Mouse (Mus musculus) right cerebral cortex, postnatal 14 days (tissue): ENCODE results near the gene Nbas.

Experiments
- DNase-seq: peaks from one replicate; pipeline ENCODE4 v3.0.0; 2022

Nbas gene

DNA sequence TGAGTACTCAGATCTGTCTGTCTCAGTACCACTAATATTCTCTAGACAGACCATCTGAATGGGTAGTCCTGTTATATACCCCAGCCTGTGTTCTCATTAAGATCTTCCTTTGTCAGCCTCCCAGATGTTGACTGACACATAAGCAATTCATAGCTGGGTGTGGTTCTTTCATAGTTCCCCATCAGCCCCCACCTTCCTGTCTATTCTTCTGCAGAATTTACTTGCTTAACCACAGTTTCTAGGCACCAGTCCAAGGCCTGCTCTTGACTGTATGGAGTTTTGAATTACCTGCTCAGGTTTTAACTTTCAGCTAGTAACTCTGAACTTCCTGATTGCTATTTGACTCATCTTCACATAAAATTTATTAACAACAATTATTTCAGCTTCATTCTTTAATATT lies 141.3 kb downstream of the Nbas start:
- no peak for DNase-seq

- DNase-seq: no peak
Observed at GRCm38 (mm10) chr12:13418651-13419050, 149.7 kb downstream of the Nbas start.

- no peak for DNase-seq
Observed at GRCm38 (mm10) chr12:13430219-13430618, 161.3 kb downstream of the Nbas start.

DNA sequence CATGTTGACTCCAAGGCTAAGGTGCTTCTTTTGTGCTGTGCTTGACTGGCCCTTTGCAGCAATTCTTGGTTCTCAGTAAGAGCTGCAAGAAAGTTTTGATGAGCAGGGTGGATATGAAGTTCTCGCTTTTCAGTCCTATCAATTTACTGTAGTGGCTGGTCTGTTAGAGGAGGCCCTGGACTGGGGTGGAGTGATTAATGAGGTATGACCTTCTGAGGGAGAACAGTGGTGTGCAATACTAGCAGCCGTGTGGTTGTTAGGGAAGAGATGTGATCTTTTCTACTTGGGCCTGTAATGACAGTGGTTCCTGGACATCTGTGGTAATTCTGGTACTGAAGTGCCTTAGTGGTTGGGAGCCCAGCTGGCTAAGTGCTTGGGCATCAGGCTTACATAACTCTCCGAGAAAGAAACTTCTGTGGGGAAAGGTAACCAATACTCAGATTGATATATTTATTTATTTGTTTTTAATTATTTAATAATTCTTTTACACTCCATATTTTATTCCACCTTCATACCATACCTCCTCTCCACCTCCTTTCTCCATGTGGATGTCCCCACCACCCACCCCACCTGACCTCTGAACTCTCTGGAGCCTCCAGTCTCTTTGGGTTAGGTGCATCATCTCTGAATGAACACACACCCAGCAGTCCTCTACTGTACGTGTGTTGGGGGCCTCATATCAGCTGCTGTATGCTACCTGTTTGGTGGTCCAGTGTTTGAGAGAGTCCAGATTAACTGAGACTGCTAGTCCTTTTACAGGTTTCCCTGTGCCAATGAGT lies 175.9 kb downstream of the Nbas start:
- DNase-seq: no peak

GRCm38 (mm10) chr12:13445486-13446065 lies 176.6 kb downstream of the Nbas start:
- DNase-seq: no peak

DNA sequence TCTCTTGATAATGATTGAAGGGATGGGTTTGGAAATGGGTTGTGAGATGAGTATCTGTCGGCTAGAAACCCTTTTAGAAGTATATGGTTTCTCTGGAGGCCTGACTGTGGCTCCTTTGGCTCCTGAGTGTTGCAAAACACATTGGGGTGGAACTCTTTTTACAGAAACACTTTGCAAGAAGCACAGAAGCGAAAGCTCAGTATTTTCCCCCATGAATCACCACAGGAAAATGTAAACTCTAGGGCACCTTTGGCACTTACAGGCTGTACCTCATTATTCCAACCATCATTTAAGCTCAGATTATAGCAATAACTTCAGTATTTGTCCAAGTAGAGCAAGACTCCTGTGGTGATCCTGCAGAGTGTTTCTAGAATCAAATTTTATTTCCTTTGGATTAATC lies 180.0 kb downstream of the Nbas start:
- DNase-seq: no peak

GRCm38 (mm10) chr12:13452050-13452449 lies 183.1 kb downstream of the Nbas start:
- DNase-seq: no peak

GRCm38 (mm10) chr12:13460223-13460853 lies 191.4 kb downstream of the Nbas start:
- no peak for DNase-seq

DNA sequence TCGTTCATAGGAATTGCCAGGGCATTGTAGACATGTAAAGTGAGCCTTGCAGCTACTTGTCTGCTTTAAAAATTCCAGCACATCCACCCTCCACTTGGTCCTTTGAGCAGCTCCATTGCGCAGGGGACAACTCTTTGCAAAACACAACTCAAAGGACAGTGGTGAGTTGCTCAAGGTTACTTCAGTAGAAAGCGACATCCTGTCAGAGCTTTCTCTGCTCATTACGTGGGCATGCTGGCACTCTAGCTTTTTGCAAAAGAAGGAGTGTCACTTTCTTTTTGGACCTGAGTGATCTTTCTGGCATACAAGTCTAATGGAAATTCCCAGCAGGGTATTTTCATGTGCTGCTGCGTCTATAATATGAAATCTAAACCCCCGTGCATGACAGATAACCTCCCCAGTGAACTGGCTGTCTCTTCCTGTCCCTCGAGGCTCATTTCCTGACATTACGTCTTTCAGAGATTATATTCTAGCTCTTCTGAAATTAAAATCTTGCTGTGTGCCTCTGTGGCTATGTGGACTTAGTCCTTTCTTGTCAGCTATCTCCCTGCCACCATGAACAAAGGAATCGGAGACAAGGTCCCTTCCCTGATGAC lies 192.7 kb downstream of the Nbas start:
- DNase-seq: no peak

DNA sequence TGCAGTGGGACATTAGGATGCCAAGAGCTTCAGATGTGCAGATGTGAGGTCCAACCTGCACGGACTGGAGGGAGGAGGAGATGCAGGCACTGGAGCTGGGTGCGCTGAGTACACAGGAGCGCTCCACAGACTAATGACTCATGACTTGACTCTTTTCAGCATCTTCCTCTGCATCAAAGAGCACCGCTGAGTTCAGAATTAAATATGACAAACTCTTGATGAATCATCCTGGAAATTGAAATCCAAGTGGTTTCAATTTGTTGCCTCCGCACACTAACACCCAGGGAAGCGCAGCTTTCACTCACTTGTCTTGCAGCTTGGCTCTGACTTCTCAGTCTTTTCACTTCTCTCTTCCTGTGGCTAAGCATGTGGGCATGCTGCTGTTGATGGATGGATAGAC lies 193.5 kb downstream of the Nbas start:
- no peak for DNase-seq

- DNase-seq: no peak
Observed at GRCm38 (mm10) chr12:13465554-13465953, 196.6 kb downstream of the Nbas start.

DNA sequence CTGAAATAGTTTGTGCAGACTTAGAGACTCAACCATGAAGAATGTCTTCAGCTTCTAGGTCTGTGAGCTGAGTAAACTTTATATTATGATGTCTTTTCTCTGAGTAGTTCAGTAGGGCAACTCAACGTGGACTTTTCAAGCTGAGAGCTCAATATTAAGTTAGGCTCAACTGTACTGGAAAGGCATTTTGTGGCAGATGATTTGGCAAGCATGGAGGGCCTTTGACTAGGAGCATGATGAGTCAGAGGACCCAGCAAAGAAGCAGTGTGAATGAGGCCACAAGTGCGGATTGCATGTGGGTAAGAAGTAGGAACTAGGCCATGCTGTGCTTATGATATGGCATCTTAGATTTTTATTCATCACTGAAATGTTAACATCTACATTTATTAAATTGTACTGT lies 205.9 kb downstream of the Nbas start:
- no peak for DNase-seq

DNA sequence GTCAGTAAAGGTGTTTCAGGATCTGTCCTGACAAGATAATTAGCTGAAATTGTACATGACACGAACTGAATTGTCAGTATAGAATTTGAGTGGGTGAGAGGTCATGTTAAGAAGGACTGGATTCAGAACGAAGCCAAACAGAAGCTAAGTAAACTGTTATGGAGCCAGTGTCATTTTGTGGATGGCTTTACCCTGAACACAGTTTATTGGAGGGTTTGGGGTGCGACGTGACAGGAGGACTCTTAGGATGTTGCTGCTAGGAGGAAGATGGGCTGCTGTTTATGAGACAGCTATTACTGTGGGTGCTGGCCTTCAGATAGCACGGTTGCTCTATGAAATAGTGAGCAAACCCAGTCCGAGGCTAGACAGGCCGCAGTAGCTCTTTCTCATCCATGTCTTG lies 210.2 kb downstream of the Nbas start:
- no peak for DNase-seq

DNA sequence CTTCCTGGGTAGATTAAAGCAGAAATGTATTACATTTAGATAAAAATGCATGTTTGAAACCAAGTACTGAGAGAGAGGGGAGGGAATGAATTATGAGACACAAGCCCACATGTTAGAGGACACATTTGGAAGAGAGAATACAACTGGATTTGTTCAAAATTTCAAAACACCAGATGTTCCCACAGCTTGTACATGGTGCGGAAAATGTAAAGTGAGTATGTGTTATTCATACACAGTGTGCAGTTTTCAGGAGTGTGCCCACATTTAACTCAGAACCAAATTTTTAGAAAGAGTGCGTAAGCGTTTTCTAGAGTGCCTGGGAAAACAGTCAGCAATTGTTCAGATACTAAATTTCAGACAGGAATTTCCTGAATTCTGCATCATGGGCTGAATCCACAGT lies 217.3 kb downstream of the Nbas start:
- no peak for DNase-seq

GRCm38 (mm10) chr12:13497211-13497610 lies 228.3 kb downstream of the Nbas start:
- DNase-seq: no peak

DNA sequence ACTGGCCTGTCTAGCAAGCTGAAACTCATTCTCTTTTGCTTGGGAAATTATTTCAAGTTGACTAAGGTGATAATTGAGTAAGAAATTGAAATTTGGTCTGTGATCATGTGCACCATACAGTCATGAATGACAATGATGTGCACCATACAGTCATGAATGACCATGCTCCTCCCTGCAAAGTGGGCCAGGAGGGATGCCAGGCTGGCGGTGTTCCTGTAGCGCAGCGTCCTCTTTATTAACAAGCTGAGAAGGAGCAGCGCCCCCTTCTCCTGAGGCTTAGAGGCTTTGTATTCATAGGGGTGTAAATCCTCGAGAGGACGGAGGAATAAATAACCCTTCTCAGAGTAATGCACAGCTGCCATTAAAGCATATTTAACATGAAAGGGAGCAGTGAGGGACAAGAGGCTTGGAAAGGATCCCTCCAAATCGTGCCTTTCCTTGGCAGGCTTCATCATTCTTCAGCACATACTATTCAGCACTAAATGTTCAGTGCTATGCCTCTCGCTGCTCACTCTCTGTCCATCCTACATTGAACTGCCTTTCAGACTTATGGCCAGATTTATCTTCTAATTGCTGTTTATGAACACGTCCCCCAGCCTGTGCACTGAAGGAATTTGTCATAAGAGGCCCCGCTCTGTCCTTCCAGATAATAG lies 230.4 kb downstream of the Nbas start:
- DNase-seq: no peak

DNA sequence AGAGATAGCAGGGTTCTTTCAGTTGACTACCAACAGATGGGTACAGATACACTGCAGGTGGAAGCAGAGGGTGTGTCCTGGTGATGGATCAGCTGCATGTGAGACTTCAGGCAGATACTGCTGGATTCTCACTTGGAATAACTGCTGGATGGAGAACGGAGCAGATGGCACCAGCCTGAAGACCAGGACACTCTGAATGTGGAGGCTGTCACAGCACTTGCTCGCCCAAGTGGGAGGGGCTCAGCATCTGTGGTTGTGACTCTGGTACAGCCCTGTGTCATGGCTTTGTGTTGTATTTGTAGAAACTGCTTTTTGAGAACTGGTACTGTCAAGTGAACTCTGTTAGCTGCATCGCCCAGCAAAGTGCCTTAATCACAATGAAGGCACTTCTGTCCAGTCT lies 231.3 kb downstream of the Nbas start:
- no peak for DNase-seq

DNA sequence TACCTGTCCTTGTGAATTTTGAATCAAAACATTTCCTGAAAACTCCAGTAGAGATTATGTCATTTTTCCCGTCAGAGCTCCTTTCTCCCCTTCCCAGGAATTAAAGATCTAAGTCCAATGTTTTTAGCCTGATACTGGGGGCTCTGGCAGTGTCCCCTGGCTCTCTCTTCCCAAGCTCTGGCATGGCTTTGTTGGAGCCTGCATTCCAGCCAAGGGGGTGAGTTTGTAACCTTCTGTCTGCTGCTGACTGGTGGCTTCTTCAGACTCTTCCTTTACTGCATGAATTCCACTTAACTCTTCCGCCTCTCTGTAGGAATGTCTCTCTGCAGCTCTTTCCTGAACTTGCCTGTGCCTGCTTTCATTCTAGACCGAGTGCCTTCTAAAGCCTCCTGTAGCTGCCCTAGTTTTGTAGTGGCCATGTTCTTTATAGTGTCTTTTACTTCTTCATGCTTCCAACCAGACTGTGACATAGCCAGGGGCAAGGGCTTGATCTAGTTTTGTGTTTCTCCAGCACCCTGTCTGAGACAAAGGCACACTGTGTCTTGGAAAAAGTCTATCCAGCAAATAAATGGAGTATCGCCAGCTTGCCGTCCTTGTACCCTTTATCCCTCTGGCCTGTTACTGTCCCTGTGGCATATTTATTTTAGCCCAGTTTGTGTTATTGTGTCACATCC lies 236.0 kb downstream of the Nbas start:
- no peak for DNase-seq

- no peak for DNase-seq
Observed at GRCm38 (mm10) chr12:13518082-13518481, 249.1 kb downstream of the Nbas start.

GRCm38 (mm10) chr12:13519413-13519812 lies 250.5 kb downstream of the Nbas start:
- DNase-seq: no peak

GRCm38 (mm10) chr12:13532731-13533365 lies 263.9 kb downstream of the Nbas start:
- no peak for DNase-seq

- DNase-seq: no peak
Observed at GRCm38 (mm10) chr12:13539171-13539570, 270.2 kb downstream of the Nbas start.
